Mouse (Mus musculus) embryo, embryonic 10.5 days (tissue): ENCODE measurements around the gene Lrmda.

Experiments
- DNase-seq: peaks from one replicate; pipeline ENCODE4 v3.0.0-alpha.2; 2015; ENCODE audit warnings: low spot score

The Lrmda gene

DNA sequence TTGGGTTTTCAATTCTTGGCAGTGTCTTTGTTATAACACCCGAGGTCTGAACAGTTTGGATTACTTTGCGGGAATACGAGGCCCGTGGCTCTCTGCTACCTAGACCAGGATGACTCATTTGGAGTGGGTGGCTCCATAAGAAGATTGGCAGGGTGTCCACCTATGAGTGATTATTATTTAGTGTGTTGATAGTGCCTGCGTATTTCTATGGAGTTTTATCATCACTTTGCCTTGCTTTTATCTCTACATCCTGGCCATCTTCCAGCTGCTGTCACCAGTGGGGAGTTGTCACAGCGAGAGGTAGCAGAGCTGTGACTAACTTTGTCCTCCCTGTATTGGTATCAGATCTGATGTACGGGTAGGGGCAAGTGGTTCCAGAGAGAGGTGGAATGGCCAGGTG, 393.7 kb downstream of the Lrmda start:
- no peak for DNase-seq

- no peak for DNase-seq
Observed at GRCm38 (mm10) chr14:22417706-22418105, 398.2 kb downstream of the Lrmda start.

DNA sequence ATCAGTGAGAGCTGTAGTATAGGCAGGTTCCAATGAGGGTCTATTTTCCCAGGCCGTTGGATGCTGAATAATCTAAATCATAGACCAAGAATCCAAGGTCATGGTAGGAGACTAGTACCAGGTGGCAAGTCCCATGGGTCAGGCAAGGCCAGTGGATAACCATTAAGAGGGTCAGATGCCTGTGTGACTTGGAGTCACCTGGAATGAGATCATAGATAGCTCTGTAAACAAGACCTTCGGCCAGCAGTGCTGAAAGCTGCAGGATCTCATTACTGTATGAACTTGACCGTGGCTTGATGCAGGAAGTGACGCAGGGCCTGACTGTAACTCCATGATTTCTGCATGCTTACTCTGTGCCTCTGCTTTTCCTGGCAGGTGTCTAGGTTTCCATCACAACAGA, 402.2 kb downstream of the Lrmda start:
- no peak for DNase-seq

- no peak for DNase-seq
Observed at GRCm38 (mm10) chr14:22425018-22425534, 405.6 kb downstream of the Lrmda start.

DNA sequence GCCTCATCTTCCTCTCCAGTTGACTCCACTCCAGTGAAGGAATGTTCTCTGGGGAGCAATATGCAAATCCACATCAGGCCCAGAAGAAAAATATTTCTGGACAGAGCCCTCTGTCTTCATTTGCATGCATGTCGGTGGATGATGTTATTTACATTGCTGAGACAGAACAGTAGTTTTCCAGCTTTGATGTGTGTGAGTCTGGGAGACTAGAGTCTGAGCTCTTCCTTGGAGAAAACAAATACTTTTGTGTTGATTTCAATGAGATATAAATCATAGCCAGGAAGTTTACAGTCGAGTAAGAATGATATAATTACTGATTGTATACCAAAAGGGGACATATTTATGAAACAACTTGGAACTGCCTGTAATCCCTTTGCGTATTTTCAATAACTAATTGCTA, 415.9 kb downstream of the Lrmda start:
- no peak for DNase-seq

DNA sequence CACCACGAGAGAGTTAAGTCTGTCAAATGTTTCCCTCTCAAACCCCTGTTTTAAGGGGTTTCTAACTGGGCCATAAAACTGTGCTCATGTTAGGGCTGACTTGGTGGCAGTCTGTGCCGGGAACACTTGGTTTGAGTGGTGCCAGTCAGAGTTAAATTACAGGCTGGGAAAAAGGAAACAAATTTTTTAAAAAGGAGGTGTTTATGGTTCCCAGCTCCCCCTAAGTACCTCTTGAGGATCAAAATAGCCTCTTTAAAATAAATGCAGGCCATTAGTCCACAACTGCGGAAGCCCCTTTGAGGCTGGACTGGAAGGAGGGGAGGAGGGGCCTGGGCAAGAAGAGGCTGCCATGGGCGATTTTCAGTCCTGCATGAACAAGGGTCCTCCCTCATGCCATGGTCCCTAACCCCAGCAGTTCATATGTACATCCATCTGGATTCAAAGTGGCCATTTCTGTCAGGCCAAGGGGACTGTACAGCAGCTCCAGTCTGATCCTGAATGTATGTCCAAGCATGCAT, 416.4 kb downstream of the Lrmda start:
- DNase-seq: no peak

- DNase-seq: peak; percentile 72
Observed at GRCm38 (mm10) chr14:22440341-22440999, 421.0 kb downstream of the Lrmda start.

- no peak for DNase-seq
Observed at GRCm38 (mm10) chr14:22441859-22442447, 422.4 kb downstream of the Lrmda start.

- DNase-seq: no peak
Observed at GRCm38 (mm10) chr14:22442719-22443118, 423.2 kb downstream of the Lrmda start.

DNA sequence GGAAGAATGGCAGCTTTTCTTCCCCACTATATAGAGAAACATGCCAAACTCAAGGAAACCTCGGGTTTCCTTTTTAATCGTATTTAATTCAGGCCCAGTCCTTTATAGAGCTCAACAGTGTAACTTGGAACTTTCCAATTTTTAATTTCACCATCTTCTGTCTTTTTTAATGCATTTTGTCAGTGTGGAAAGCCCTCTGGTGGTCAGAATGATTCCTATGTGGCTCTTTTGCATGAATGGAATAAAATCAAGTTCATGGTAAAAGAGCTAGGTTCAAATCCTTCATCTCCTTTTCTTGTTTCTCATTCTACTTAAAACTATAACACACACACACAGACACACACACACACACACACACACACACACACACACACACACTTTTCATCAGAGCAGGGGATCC, 425.0 kb downstream of the Lrmda start:
- no peak for DNase-seq

DNA sequence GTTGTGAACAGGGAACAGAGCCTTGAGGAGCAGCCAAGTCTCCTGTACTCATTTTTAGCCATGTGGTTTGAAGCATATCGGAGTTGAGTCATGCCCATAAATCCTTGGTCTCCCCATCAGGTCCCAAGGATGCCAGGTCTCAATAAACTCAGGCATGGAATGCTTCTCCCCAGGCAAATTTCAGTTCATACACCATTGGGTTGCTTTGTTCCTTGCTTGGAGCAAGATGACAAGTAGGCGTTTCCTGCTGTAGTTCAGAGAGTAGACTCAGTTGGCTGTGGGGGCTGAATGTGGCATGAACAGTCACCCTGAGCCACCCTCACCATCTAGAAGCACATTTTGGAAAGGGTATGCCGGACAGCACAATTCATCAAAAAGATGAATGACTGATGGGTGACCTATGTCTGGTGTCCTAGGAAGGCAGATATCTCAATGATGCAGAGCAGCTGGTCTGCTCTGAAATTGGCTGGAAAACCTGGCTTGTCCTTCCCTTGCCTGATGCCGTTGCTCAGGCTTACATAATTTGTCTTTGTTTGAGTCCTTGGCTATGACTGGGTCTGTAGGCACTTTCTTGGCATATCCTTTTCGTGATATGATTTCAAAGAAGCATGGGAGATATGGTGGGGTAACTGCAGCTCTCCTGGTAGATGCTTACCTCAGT, 425.8 kb downstream of the Lrmda start:
- no peak for DNase-seq

DNA sequence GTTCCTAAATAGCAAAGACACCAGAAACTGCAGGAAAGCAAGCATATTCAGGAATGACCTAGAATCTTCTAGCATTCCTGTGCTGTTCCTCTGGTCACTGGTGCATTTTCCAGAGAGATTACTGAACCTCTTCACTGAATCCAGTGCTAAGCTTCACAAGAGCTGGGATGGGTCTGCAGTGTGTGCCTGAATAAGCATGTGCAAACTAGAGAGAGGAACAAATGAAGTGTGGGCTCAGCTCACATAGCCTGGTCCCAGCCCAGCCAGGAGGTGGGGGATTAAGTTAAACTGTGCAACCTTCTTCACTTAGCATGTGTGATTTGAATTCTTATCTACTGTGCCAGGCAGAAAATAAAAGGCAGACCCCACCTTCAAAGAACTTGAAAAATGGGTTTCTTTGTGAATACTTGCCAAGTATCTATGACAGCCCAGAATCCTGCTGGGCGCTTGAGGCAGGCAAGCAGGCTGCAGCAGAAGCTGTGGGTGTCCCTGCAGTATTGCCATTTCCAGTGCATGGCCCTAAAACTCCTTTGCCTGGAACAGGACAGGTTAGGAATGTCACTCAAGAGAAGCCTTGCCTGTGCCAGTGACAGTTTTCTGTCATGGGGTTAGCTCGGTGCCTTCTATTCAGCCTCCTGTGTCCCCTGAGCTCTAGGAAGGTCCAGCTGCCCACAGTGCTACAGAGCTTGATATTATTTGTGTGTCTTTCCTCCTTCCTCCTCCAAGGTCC, 426.5 kb downstream of the Lrmda start:
- no peak for DNase-seq

- DNase-seq: no peak
Observed at GRCm38 (mm10) chr14:22451603-22452002, 432.1 kb downstream of the Lrmda start.

GRCm38 (mm10) chr14:22464314-22464713, 444.8 kb downstream of the Lrmda start:
- DNase-seq: no peak

GRCm38 (mm10) chr14:22471041-22471440, 451.5 kb downstream of the Lrmda start:
- no peak for DNase-seq

DNA sequence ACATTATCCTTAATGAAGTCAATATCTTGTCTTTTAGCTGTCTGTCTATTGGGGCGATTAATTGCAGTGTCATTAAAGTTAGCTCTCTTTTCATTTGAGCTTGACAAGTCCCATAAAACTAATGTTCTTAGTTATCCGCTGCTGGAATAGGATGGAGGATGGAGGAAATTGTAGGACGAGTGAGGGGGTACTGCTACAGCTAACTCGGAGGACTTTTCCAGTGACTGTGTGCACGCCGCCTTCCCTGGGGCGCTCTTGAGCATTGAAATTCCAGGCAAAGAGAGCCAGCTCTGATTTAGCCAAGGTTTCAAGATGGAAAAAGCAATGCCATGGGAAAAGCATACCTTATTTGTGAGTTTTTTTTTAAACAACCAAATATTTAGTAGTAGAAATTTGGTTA, 453.9 kb downstream of the Lrmda start:
- no peak for DNase-seq

DNA sequence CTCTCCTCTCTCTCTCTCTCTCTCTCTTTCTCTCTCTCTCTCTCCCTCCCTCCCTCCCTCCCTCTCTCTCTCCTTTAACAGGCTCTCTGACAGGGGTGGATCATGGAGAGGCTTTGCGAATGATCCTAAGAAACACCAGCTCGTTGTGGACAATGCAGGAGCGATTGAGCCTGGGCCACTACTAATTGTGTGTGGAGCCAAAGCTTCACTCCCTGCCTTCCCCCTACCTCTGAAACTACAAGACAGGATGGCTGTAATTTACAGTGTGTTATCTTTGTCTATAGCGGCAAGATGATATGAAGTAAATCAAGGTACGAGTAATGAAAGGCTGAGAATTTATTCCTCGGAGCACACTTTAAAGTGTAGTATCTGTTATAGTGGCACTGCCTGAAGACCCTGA, 454.5 kb downstream of the Lrmda start:
- DNase-seq: no peak

GRCm38 (mm10) chr14:22493326-22493725, 473.8 kb downstream of the Lrmda start:
- no peak for DNase-seq

GRCm38 (mm10) chr14:22494290-22494689, 474.8 kb downstream of the Lrmda start:
- DNase-seq: no peak

- peak; percentile 79 for DNase-seq
Observed at GRCm38 (mm10) chr14:22494866-22495265, 475.4 kb downstream of the Lrmda start.

DNA sequence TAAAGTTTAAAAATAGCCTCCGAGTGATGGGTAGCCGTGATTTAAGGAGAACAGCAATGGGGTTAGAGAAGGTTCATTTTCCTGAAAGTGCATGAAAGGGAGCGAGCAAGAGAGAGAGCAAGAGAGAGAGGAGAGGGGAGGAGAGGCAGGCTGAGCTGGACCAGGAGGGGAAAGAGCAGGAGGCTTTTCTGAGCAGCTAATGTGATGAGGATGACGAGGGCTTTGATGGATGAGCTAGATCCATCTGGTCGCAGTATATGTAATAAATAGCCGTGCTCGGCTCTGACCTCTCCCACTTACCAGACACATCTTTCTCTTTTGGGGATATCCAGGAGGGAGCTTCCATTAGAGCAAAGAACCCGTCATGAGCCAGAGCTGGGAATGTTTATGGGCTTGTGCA, 475.8 kb downstream of the Lrmda start:
- DNase-seq: peak; percentile 64

GRCm38 (mm10) chr14:22497636-22498131, 478.2 kb downstream of the Lrmda start:
- no peak for DNase-seq
